23 mouse cellular contexts compared by ENCODE assay signal in genomic region chr10:53679690-53680557, GRCm38 (mm10). TPM values are rescaled to one million over a fixed set of nuclear protein-coding genes. Genes with fewer than 3 reads are reported as not detected.
A peak's percentile ranks its signal among the peaks of the same experiment; 100 is the strongest.
DNase-seq lines count a peak whose midpoint lies in the region; ATAC-seq and TF ChIP-seq lines count a peak whose summit lies in the region.
"Had no signal": no experiment of that assay in that cellular context is flagged by ENCODE, and none has a peak within 500 bp of the region (broad histone marks: within the 10 kb centered on the region; RNA-seq: fewer than 3 reads in every experiment).

No protein-coding gene starts in this region.

- H3K27ac ChIP-seq in forebrain, postnatal 0 days (ENCODE audit: low read depth, low read length): no peak overlapping the region
- H3K27ac ChIP-seq in forebrain, embryonic 11.5 days (ENCODE audit: low read depth, low read length): no peak overlapping the region
- H3K27ac ChIP-seq in hindbrain, embryonic 12.5 days: no peak overlapping the region; the same call in 1 of the 2 replicates
- H3K27ac ChIP-seq in midbrain, embryonic 12.5 days (replicated peaks): no peak overlapping the region
- H3K27ac ChIP-seq in neural tube, embryonic 13.5 days (replicated peaks): 0 out of 2 replicates have a peak overlapping the region, but pooled peaks have one; percentile 7
- no peak overlapping the region for H3K27ac ChIP-seq in liver, postnatal 0 days (ENCODE audit: low read depth)
- H3K27ac ChIP-seq: embryonic facial prominence, embryonic 10.5 days; heart, embryonic 15.5 days; kidney, embryonic 15.5 days; limb, embryonic 13.5 days; liver, embryonic 13.5 days; lung, embryonic 15.5 days had no signal

- no peak for TF ChIP-seq EP300 in liver, postnatal 0 days (IDR thresholded peaks at IDR 0.05; ENCODE audit: low read depth)

- no peak overlapping the region for H3K9ac ChIP-seq in forebrain, postnatal 0 days
- no peak overlapping the region for H3K9ac ChIP-seq in forebrain, embryonic 11.5 days (ENCODE audit: low read length)
- no peak overlapping the region for H3K9ac ChIP-seq in hindbrain, embryonic 12.5 days
- no peak overlapping the region for H3K9ac ChIP-seq in midbrain, embryonic 12.5 days (replicated peaks)
- no peak overlapping the region for H3K9ac ChIP-seq in neural tube, embryonic 13.5 days
- no peak overlapping the region for H3K9ac ChIP-seq in liver, postnatal 0 days (replicated peaks)
- H3K9ac ChIP-seq: heart, embryonic 15.5 days; kidney, embryonic 15.5 days; limb, embryonic 13.5 days; liver, embryonic 13.5 days; lung, embryonic 15.5 days had no signal

- peak; percentile 48 for ATAC-seq in forebrain, postnatal 0 days
- no peak for ATAC-seq in forebrain, embryonic 11.5 days (replicated peaks; ENCODE audit: low FRiP score)
- peak; percentile 74 for ATAC-seq in hindbrain, embryonic 12.5 days (ENCODE audit: low FRiP score)
- peak; percentile 66; the same call in 1 of the 2 replicates for ATAC-seq in midbrain, embryonic 12.5 days (ENCODE audit: low FRiP score, low read depth)
- ATAC-seq in neural tube, embryonic 13.5 days (ENCODE audit: low read depth): peak; percentile 88
- no peak for ATAC-seq in liver, postnatal 0 days
- ATAC-seq: intestine, postnatal 0 days had no signal

- DNase-seq in forebrain, postnatal 0 days: no peak
- DNase-seq in forebrain, embryonic 11.5 days (ENCODE audit: low spot score): no peak
- no peak for DNase-seq in liver, postnatal 0 days
- DNase-seq in embryo, embryonic 10 days (ENCODE audit: low spot score): no peak
- DNase-seq: cerebellum, adult 2 months; gastrocnemius, postnatal 14 days; heart, adult 18-20 months; kidney, postnatal 4 days; liver, embryonic 13.5 days; lung, postnatal 4 days; right cerebral cortex, postnatal 14 days; spleen, adult 18-20 months; thymus, postnatal 36 days had no signal

- TF ChIP-seq CTCF in forebrain, postnatal 0 days (IDR thresholded peaks at IDR 0.05; ENCODE audit: low read depth): no peak
- TF ChIP-seq CTCF in liver, postnatal 0 days (IDR thresholded peaks at IDR 0.05; ENCODE audit: low read depth): no peak

- no peaks in the 10 kb centered on the region for H3K4me1 ChIP-seq in forebrain, postnatal 0 days (ENCODE audit: insufficient read depth)
- H3K4me1 ChIP-seq in forebrain, embryonic 11.5 days (replicated peaks; ENCODE audit: control insufficient read depth, insufficient read depth, low read length): no peaks in the 10 kb centered on the region
- H3K4me1 ChIP-seq in hindbrain, embryonic 12.5 days: no peaks in the 10 kb centered on the region
- H3K4me1 ChIP-seq in midbrain, embryonic 12.5 days: no peaks in the 10 kb centered on the region
- H3K4me1 ChIP-seq in neural tube, embryonic 13.5 days (replicated peaks): no peaks in the 10 kb centered on the region
- H3K4me1 ChIP-seq in liver, postnatal 0 days (ENCODE audit: insufficient read depth): no peaks in the 10 kb centered on the region
- H3K4me1 ChIP-seq: embryonic facial prominence, embryonic 10.5 days; heart, embryonic 15.5 days; kidney, embryonic 15.5 days; liver, embryonic 13.5 days; lung, embryonic 15.5 days had no signal

- 56% methylated on average over 6 of the region's 6 CpGs for WGBS in forebrain, postnatal 0 days
- 67% methylated on average over 6 of the region's 6 CpGs for WGBS in forebrain, embryonic 11.5 days
- 57% methylated on average over 6 of the region's 6 CpGs for WGBS in hindbrain, embryonic 12.5 days
- WGBS in midbrain, embryonic 12.5 days: 45% methylated on average over 6 of the region's 6 CpGs
- WGBS in neural tube, embryonic 13.5 days: 49% methylated on average over 6 of the region's 6 CpGs
- WGBS in liver, postnatal 0 days (ENCODE audit: insufficient replicate concordance): 74% methylated on average over 6 of the region's 6 CpGs

- H3K4me3 ChIP-seq in forebrain, postnatal 0 days (ENCODE audit: low read depth, low read length): no peak overlapping the region
- no peak overlapping the region for H3K4me3 ChIP-seq in forebrain, embryonic 11.5 days (ENCODE audit: low read depth, low read length)
- H3K4me3 ChIP-seq in hindbrain, embryonic 12.5 days: no peak overlapping the region
- H3K4me3 ChIP-seq in midbrain, embryonic 12.5 days: no peak overlapping the region
- H3K4me3 ChIP-seq in neural tube, embryonic 13.5 days: no peak overlapping the region
- H3K4me3 ChIP-seq in liver, postnatal 0 days (ENCODE audit: low read depth, low read length): no peak overlapping the region
- H3K4me3 ChIP-seq: embryonic facial prominence, embryonic 10.5 days; heart, embryonic 15.5 days; kidney, embryonic 15.5 days; limb, embryonic 13.5 days; liver, embryonic 13.5 days; lung, embryonic 15.5 days had no signal

- H3K27me3 ChIP-seq in forebrain, postnatal 0 days (ENCODE audit: insufficient read depth, low read length): no peaks in the 10 kb centered on the region
- no peaks in the 10 kb centered on the region for H3K27me3 ChIP-seq in forebrain, embryonic 11.5 days (ENCODE audit: control insufficient read depth, insufficient read depth, low read length)
- no peaks in the 10 kb centered on the region for H3K27me3 ChIP-seq in hindbrain, embryonic 12.5 days
- H3K27me3 ChIP-seq in midbrain, embryonic 12.5 days: no peaks in the 10 kb centered on the region
- no peaks in the 10 kb centered on the region for H3K27me3 ChIP-seq in neural tube, embryonic 13.5 days
- H3K27me3 ChIP-seq in liver, postnatal 0 days (ENCODE audit: insufficient read depth, low read length): no peaks in the 10 kb centered on the region
- H3K27me3 ChIP-seq: CH12.LX; heart, embryonic 15.5 days; kidney, embryonic 15.5 days; limb, embryonic 13.5 days; liver, embryonic 13.5 days; lung, embryonic 15.5 days had no signal

- H3K36me3 ChIP-seq in forebrain, postnatal 0 days (ENCODE audit: insufficient read depth): no peaks in the 10 kb centered on the region
- no peaks in the 10 kb centered on the region; the same call in 1 of the 2 replicates for H3K36me3 ChIP-seq in forebrain, embryonic 11.5 days (ENCODE audit: control insufficient read depth, insufficient read depth, low read length)
- peaks cover 4% of the 10 kb centered on the region; the same call in 1 of the 2 replicates for H3K36me3 ChIP-seq in hindbrain, embryonic 12.5 days
- H3K36me3 ChIP-seq in midbrain, embryonic 12.5 days: no peaks in the 10 kb centered on the region
- peaks cover 11% of the 10 kb centered on the region for H3K36me3 ChIP-seq in neural tube, embryonic 13.5 days
- no peaks in the 10 kb centered on the region for H3K36me3 ChIP-seq in liver, postnatal 0 days (replicated peaks; ENCODE audit: insufficient read depth, low read length)
- H3K36me3 ChIP-seq: embryonic facial prominence, embryonic 10.5 days; heart, embryonic 15.5 days; liver, embryonic 13.5 days; lung, embryonic 15.5 days had no signal

- no peak overlapping the region for H3K4me2 ChIP-seq in forebrain, postnatal 0 days (ENCODE audit: low read depth)
- H3K4me2 ChIP-seq in forebrain, embryonic 11.5 days (ENCODE audit: low read depth, low read length, severe bottlenecking): no peak overlapping the region
- no peak overlapping the region for H3K4me2 ChIP-seq in hindbrain, embryonic 12.5 days (replicated peaks)
- no peak overlapping the region for H3K4me2 ChIP-seq in midbrain, embryonic 12.5 days (replicated peaks)
- H3K4me2 ChIP-seq in neural tube, embryonic 13.5 days: no peak overlapping the region
- no peak overlapping the region for H3K4me2 ChIP-seq in liver, postnatal 0 days (ENCODE audit: low read depth, low read length)
- H3K4me2 ChIP-seq: heart, embryonic 15.5 days; kidney, embryonic 15.5 days; limb, embryonic 13.5 days; liver, embryonic 13.5 days; lung, embryonic 15.5 days had no signal

- H3K9me3 ChIP-seq in forebrain, postnatal 0 days (ENCODE audit: low read length): no peaks in the 10 kb centered on the region
- H3K9me3 ChIP-seq in forebrain, embryonic 11.5 days (ENCODE audit: control insufficient read depth, low read length): no peaks in the 10 kb centered on the region
- H3K9me3 ChIP-seq in hindbrain, embryonic 12.5 days (replicated peaks): no peaks in the 10 kb centered on the region
- H3K9me3 ChIP-seq in midbrain, embryonic 12.5 days: no peaks in the 10 kb centered on the region
- H3K9me3 ChIP-seq in neural tube, embryonic 13.5 days: no peaks in the 10 kb centered on the region
- H3K9me3 ChIP-seq in liver, postnatal 0 days (ENCODE audit: low read length): no peaks in the 10 kb centered on the region
- H3K9me3 ChIP-seq: embryonic facial prominence, embryonic 10.5 days; heart, embryonic 15.5 days; kidney, embryonic 15.5 days; limb, embryonic 13.5 days; liver, embryonic 13.5 days; lung, embryonic 15.5 days had no signal

RNA-seq across cellular contexts. Expression of gene Mcm9, which starts 49.7 kb away (rescaled TPM):
- total RNA-seq in forebrain, postnatal 0 days (2014; rRNA removed): 4.5 and 6.0 TPM in 2 replicates
- polyA plus RNA-seq in forebrain, postnatal 0 days (2015; fragmentation: Nextera tagmentation; extraction: Ambion mirVana): 4.8 and 5.4 TPM in 2 replicates
- 16.5 and 17.5 TPM in 2 replicates for polyA plus RNA-seq in forebrain, embryonic 11.5 days (2014; fragmentation: Nextera tagmentation; extraction: Ambion mirVana)
- 12.4 and 14.7 TPM in 2 replicates for polyA plus RNA-seq in hindbrain, embryonic 12.5 days (2016; fragmentation: Nextera tagmentation; extraction: Ambion mirVana)
- polyA plus RNA-seq in midbrain, embryonic 12.5 days (2016; fragmentation: Nextera tagmentation; extraction: Ambion mirVana): 15.6 and 17.1 TPM in 2 replicates
- polyA plus RNA-seq in neural tube, embryonic 13.5 days (2015; fragmentation: Nextera tagmentation; extraction: Ambion mirVana): 6.4 and 9.1 TPM in 2 replicates
- 2.7 and 3.0 TPM in 2 replicates for polyA plus RNA-seq in liver, postnatal 0 days (2015; fragmentation: Nextera tagmentation; extraction: Ambion mirVana)

Comparison
In these comparisons a context has a peak if more than half of its experiments do, and no peak if none do; other contexts are left out.
1. ATAC-seq: peak in forebrain, postnatal 0 days (single experiment), hindbrain, embryonic 12.5 days (single experiment), midbrain, embryonic 12.5 days (single experiment) and neural tube, embryonic 13.5 days (single experiment); none in forebrain, embryonic 11.5 days (single experiment) and liver, postnatal 0 days (single experiment).